Mouse (Mus musculus) telencephalon, adult 2 months (tissue): ENCODE data around the gene Btbd35f18.
"Not testable (repeated sequence)": the region's sequence is repeated elsewhere in the genome, so short reads cannot be mapped to it uniquely, and the experiment has no call there.

Source experiments
- DNase-seq: peaks from one replicate; pipeline ENCODE4 v3.0.0-alpha.2; 2011; ENCODE audit warnings: low read depth, low spot score

The Btbd35f18 gene

GRCm38 (mm10) chrX:3699933-3700332 is at the start of gene Btbd35f18:
Gene Btbd35f18, plus strand, starts transcription at chrX:3700233.
- DNase-seq, result not testable (repeated sequence)
